Mouse (Mus musculus): Measurements from ENCODE around the gene Nup93. TPM values are rescaled to one million over a fixed set of nuclear protein-coding genes. Genes with fewer than 3 reads are reported as not detected.

Gene Nup93
- polyA plus RNA-seq, 1 experiment = 23.7 TPM

- TF ChIP-seq POLR2A (IDR thresholded peaks at IDR 0.05; ENCODE audit: borderline replicate concordance, low read depth, low read length) (no peak), CTCF (IDR thresholded peaks at IDR 0.05; ENCODE audit: low read depth, low read length) (peak; percentile 67)
- Histone ChIP-seq H3K4me3 (ENCODE audit: insufficient read depth, low read length) (no peak overlapping the region), H3K27ac (ENCODE audit: insufficient read depth, low read depth, low read length) (no peak overlapping the region), H3K4me1 (ENCODE audit: control insufficient read depth, insufficient read depth, low read length) (no peaks in the 10 kb centered on the region)
Measured at GRCm38 (mm10) chr8:94205736-94206135, 8.6 kb upstream of the Nup93 start.

GRCm38 (mm10) chr8:94206256-94206655 lies 8.1 kb upstream of the Nup93 start:
- no peak overlapping the region for H3K27ac ChIP-seq (ENCODE audit: insufficient read depth, low read depth, low read length)
- H3K4me3 ChIP-seq (ENCODE audit: insufficient read depth, low read length) = no peak overlapping the region
- no peaks in the 10 kb centered on the region for H3K4me1 ChIP-seq (ENCODE audit: control insufficient read depth, insufficient read depth, low read length)
- TF ChIP-seq CTCF (IDR thresholded peaks at IDR 0.05; ENCODE audit: low read depth, low read length) (no peak), POLR2A (IDR thresholded peaks at IDR 0.05; ENCODE audit: borderline replicate concordance, low read depth, low read length) (no peak)

GRCm38 (mm10) chr8:94207491-94207890 lies 6.9 kb upstream of the Nup93 start:
- Histone ChIP-seq H3K4me3 (ENCODE audit: insufficient read depth, low read length) (no peak overlapping the region), H3K4me1 (ENCODE audit: control insufficient read depth, insufficient read depth, low read length) (no peaks in the 10 kb centered on the region), H3K27ac (ENCODE audit: insufficient read depth, low read depth, low read length) (no peak overlapping the region)
- TF ChIP-seq CTCF (IDR thresholded peaks at IDR 0.05; ENCODE audit: low read depth, low read length) = no peak
- TF ChIP-seq POLR2A (IDR thresholded peaks at IDR 0.05; ENCODE audit: borderline replicate concordance, low read depth, low read length) = no peak

GRCm38 (mm10) chr8:94209639-94210038 lies 4.7 kb upstream of the Nup93 start:
- Histone ChIP-seq H3K4me1 (ENCODE audit: control insufficient read depth, insufficient read depth, low read length) (peaks cover 5% of the 10 kb centered on the region; the same call in 1 of the 2 replicates), H3K4me3 (ENCODE audit: insufficient read depth, low read length) (no peak overlapping the region), H3K27ac (ENCODE audit: insufficient read depth, low read depth, low read length) (no peak overlapping the region)
- no peak for TF ChIP-seq CTCF (IDR thresholded peaks at IDR 0.05; ENCODE audit: low read depth, low read length)
- TF ChIP-seq POLR2A (IDR thresholded peaks at IDR 0.05; ENCODE audit: borderline replicate concordance, low read depth, low read length) = no peak

GRCm38 (mm10) chr8:94210225-94210624 lies 4.1 kb upstream of the Nup93 start:
- H3K27ac ChIP-seq (ENCODE audit: insufficient read depth, low read depth, low read length) = no peak overlapping the region
- H3K4me3 ChIP-seq (ENCODE audit: insufficient read depth, low read length) = no peak overlapping the region
- peaks cover 5% of the 10 kb centered on the region; the same call in 1 of the 2 replicates for H3K4me1 ChIP-seq (ENCODE audit: control insufficient read depth, insufficient read depth, low read length)
- TF ChIP-seq CTCF (IDR thresholded peaks at IDR 0.05; ENCODE audit: low read depth, low read length) (no peak), POLR2A (IDR thresholded peaks at IDR 0.05; ENCODE audit: borderline replicate concordance, low read depth, low read length) (no peak)

GRCm38 (mm10) chr8:94213819-94214218 lies 545 bp upstream of the Nup93 start:
- Histone ChIP-seq H3K4me3 (ENCODE audit: insufficient read depth, low read length) (peak overlapping the region; percentile 59), H3K4me1 (ENCODE audit: control insufficient read depth, insufficient read depth, low read length) (peaks cover 20% of the 10 kb centered on the region), H3K27ac (ENCODE audit: insufficient read depth, low read depth, low read length) (peak overlapping the region; percentile 24; the same call in 1 of the 2 replicates)
- TF ChIP-seq POLR2A (IDR thresholded peaks at IDR 0.05; ENCODE audit: borderline replicate concordance, low read depth, low read length) (no peak), CTCF (IDR thresholded peaks at IDR 0.05; ENCODE audit: low read depth, low read length) (no peak)

GRCm38 (mm10) chr8:94227381-94227939 lies 13.1 kb downstream of the Nup93 start:
- TF ChIP-seq POLR2A (IDR thresholded peaks at IDR 0.05; ENCODE audit: borderline replicate concordance, low read depth, low read length) = no peak
- no peak for TF ChIP-seq CTCF (IDR thresholded peaks at IDR 0.05; ENCODE audit: low read depth, low read length)
- H3K4me1 ChIP-seq (ENCODE audit: control insufficient read depth, insufficient read depth, low read length) = peaks cover 32% of the 10 kb centered on the region
- peak overlapping the region; percentile 87 for H3K27ac ChIP-seq (ENCODE audit: insufficient read depth, low read depth, low read length)
- H3K4me3 ChIP-seq (ENCODE audit: insufficient read depth, low read length) = peak overlapping the region; percentile 34

GRCm38 (mm10) chr8:94240240-94240751 lies 25.9 kb downstream of the Nup93 start:
- Histone ChIP-seq H3K27ac (ENCODE audit: insufficient read depth, low read depth, low read length) (no peak overlapping the region), H3K4me1 (ENCODE audit: control insufficient read depth, insufficient read depth, low read length) (0 out of 2 replicates have a peak, but pooled peaks cover 2% of the 10 kb centered on the region)
- TF ChIP-seq CTCF (IDR thresholded peaks at IDR 0.05; ENCODE audit: low read depth, low read length) = no peak
- no peak for TF ChIP-seq POLR2A (IDR thresholded peaks at IDR 0.05; ENCODE audit: borderline replicate concordance, low read depth, low read length)

GRCm38 (mm10) chr8:94249836-94250435 lies 35.6 kb downstream of the Nup93 start:
- Histone ChIP-seq H3K4me1 (ENCODE audit: control insufficient read depth, insufficient read depth, low read length) (peaks cover 2% of the 10 kb centered on the region; the same call in 1 of the 2 replicates), H3K4me3 (ENCODE audit: insufficient read depth, low read length) (no peak overlapping the region), H3K27ac (ENCODE audit: insufficient read depth, low read depth, low read length) (no peak overlapping the region)
- TF ChIP-seq CTCF (IDR thresholded peaks at IDR 0.05; ENCODE audit: low read depth, low read length) (no peak), POLR2A (IDR thresholded peaks at IDR 0.05; ENCODE audit: borderline replicate concordance, low read depth, low read length) (no peak)

More at GRCm38 (mm10) chr8:94240240-94240751, 25.9 kb downstream of the Nup93 start:
- H3K4me3 ChIP-seq (ENCODE audit: insufficient read depth, low read length) = no peak overlapping the region

GRCm38 (mm10) chr8:94258881-94259280 lies 44.5 kb downstream of the Nup93 start:
- no peak overlapping the region for H3K4me3 ChIP-seq (ENCODE audit: insufficient read depth, low read length)
- TF ChIP-seq CTCF (IDR thresholded peaks at IDR 0.05; ENCODE audit: low read depth, low read length) (no peak), POLR2A (IDR thresholded peaks at IDR 0.05; ENCODE audit: borderline replicate concordance, low read depth, low read length) (no peak)
- H3K27ac ChIP-seq (ENCODE audit: insufficient read depth, low read depth, low read length) = no peak overlapping the region
- H3K4me1 ChIP-seq (ENCODE audit: control insufficient read depth, insufficient read depth, low read length) = peaks cover 10% of the 10 kb centered on the region
